Mouse (Mus musculus) gastrocnemius, postnatal 10 days (tissue): ENCODE measurements around the gene Tac4. TPM values are rescaled to one million over a fixed set of nuclear protein-coding genes. Genes with fewer than 3 reads are reported as not detected.
A peak's percentile ranks its signal among the peaks of the same experiment; 100 is the strongest.

Experiments
- DNase-seq: peaks from one replicate; pipeline ENCODE4 v3.0.0; 2021; ENCODE audit warnings: mixed read lengths
- total RNA-seq, 2 experiments: library from RNA; stranded (reverse); gene quantifications; 2 replicates each; pipeline ENCODE4 v1.2.3; 2021

The Tac4 gene
- total RNA-seq, 2 experiments from 2014 or later: not detected

GRCm38 (mm10) chr11:95315215-95315955 is 54.1 kb downstream of the Tac4 start:
- peak; percentile 8 for DNase-seq

- no peak for DNase-seq
Observed at GRCm38 (mm10) chr11:95318116-95318515, 56.8 kb downstream of the Tac4 start.

Other genes with a start within 250 kb of the Tac4 start
- 100 to 1,000 TPM; 345 to 347 TPM for gene Pdk2, start 220.2 kb upstream of the Tac4 start, total RNA-seq
- gene Itga3, start 184.7 kb upstream of the Tac4 start, total RNA-seq: 1 to 10 TPM; 3.4 to 4.6 TPM
- gene Dlx3, start 141.4 kb upstream of the Tac4 start, total RNA-seq: 1 to 10 TPM in 1 of 2 experiments, not detected in 1; 2.7 TPM
- under 1 TPM in 1 of 2 experiments, not detected in 1; 0.32 TPM for gene Dlx4, start 115.3 kb upstream of the Tac4 start, total RNA-seq
- gene Kat7, start 48.7 kb downstream of the Tac4 start, total RNA-seq: 10 to 100 TPM; 29.7 to 31.8 TPM
- 10 to 100 TPM in 1 of 2 experiments, 1 to 10 TPM in 1; 9.0 to 14.5 TPM for gene Fam117a, start 75.5 kb downstream of the Tac4 start, total RNA-seq
- gene Slc35b1, start 123.2 kb downstream of the Tac4 start, total RNA-seq: 10 to 100 TPM; 42.7 to 43.8 TPM
- gene Spop, start 152.6 kb downstream of the Tac4 start, total RNA-seq: 100 to 1,000 TPM; 192 to 216 TPM